Mouse (Mus musculus) MEL (cell line): ENCODE data around the gene Efemp1. TPM values are rescaled to one million over a fixed set of nuclear protein-coding genes. Genes with fewer than 3 reads are reported as not detected.

Experiments used
- DNase-seq: peaks from one replicate; pipeline ENCODE4 v3.0.0; 2011; ENCODE audit warnings: low read depth, low spot score
- H3K27ac ChIP-seq: 2 replicates; pipeline ENCODE4 v1.5.1; 2012; ENCODE audit warnings: low read depth, mild to moderate bottlenecking, control low read depth, low read length, moderate library complexity; ENCODE audit not compliant: control insufficient read depth
- H3K27me3 ChIP-seq, 2 experiments: fragments of 150-350 bp in 1 of 2; sonication (generic) in 1 of 2; 2 replicates each; pipeline ENCODE4 v1.6.1; 2012; ENCODE audit warnings: low read length in 2 of 2, mild to moderate bottlenecking in 2 of 2, improper control_type of control experiment in 1 of 2, moderate library complexity in 1 of 2; ENCODE audit not compliant: insufficient read depth in 2 of 2, control insufficient read depth in 1 of 2
- H3K36me3 ChIP-seq, 2 experiments: 2 replicates each; pipeline ENCODE4 v1.6.1; 2012 to 2014; ENCODE audit warnings: low read length in 2 of 2, improper control_type of control experiment in 1 of 2, inconsistent platforms in 1 of 2, mild to moderate bottlenecking in 1 of 2; ENCODE audit not compliant: insufficient read depth in 2 of 2, control insufficient read depth in 1 of 2
- H3K4me1 ChIP-seq, 2 experiments: fragments of 150-350 bp in 1 of 2; sonication (generic) in 1 of 2; 2 replicates each; pipeline ENCODE4 v1.6.1; 2012; ENCODE audit warnings: low read length in 2 of 2, improper control_type of control experiment in 1 of 2, mild to moderate bottlenecking in 1 of 2; ENCODE audit not compliant: insufficient read depth in 2 of 2, control insufficient read depth in 1 of 2
- H3K4me3 ChIP-seq, 2 experiments: fragments of 150-350 bp in 1 of 2; sonication (generic) in 1 of 2; 2 replicates each; pipeline ENCODE4 v1.5.1; 2012; ENCODE audit warnings: low read depth in 2 of 2, low read length in 2 of 2, mild to moderate bottlenecking in 2 of 2, moderate library complexity in 2 of 2, control low read depth in 1 of 2, improper control_type of control experiment in 1 of 2; ENCODE audit not compliant: control insufficient read depth in 1 of 2, insufficient read depth in 1 of 2
- H3K79me2 ChIP-seq: 2 replicates; pipeline ENCODE4 v1.6.1; 2012; ENCODE audit warnings: mild to moderate bottlenecking, low read length, moderate library complexity; ENCODE audit not compliant: control insufficient read depth, poor library complexity, insufficient read depth
- H3K9ac ChIP-seq: 2 replicates; pipeline ENCODE4 v1.6.1; 2012; ENCODE audit warnings: low read depth, mild to moderate bottlenecking, control low read depth, low read length, moderate library complexity; ENCODE audit not compliant: control insufficient read depth, poor library complexity, severe bottlenecking
- H3K9me3 ChIP-seq: fragments of 150-350 bp; sonication (generic); replicated peaks from 2 replicates; pipeline ENCODE4 v1.6.1; 2012; ENCODE audit warnings: mild to moderate bottlenecking, low read length, improper control_type of control experiment, moderate library complexity; ENCODE audit not compliant: insufficient read depth
- BHLHE40 ChIP-seq: IDR thresholded peaks from 2 replicates; pipeline ENCODE4 v1.6.1; 2012; ENCODE audit warnings: low read depth, mild to moderate bottlenecking, inconsistent platforms, low read length, improper control_type of control experiment, borderline replicate concordance
- CHD2 ChIP-seq: IDR thresholded peaks from 2 replicates; pipeline ENCODE4 v1.6.1; 2011; ENCODE audit warnings: low read length, improper control_type of control experiment
- CTCF ChIP-seq, 3 experiments: IDR thresholded peaks in 2 of 3; conservative IDR thresholded peaks in 1 of 3; 2 replicates each; pipeline ENCODE4 v1.5.1; 2011 to 2012; ENCODE audit warnings: low read length in 3 of 3, low read depth in 2 of 3, mild to moderate bottlenecking in 2 of 3, improper control_type of control experiment in 1 of 3, inconsistent platforms in 1 of 3, mixed read lengths in 1 of 3, moderate library complexity in 1 of 3; ENCODE audit not compliant: control insufficient read depth in 1 of 3, insufficient read depth in 1 of 3, poor library complexity in 1 of 3, severe bottlenecking in 1 of 3
- ELF1 ChIP-seq: IDR thresholded peaks from 2 replicates; pipeline ENCODE4 v1.6.1; 2014; ENCODE audit warnings: low read depth, mild to moderate bottlenecking, inconsistent platforms, low read length, improper control_type of control experiment, moderate library complexity
- ETS1 ChIP-seq: IDR thresholded peaks from 2 replicates; pipeline ENCODE4 v1.6.1; 2012; ENCODE audit warnings: low read depth, mild to moderate bottlenecking, inconsistent platforms, low read length, improper control_type of control experiment, moderate library complexity
- GABPA ChIP-seq: IDR thresholded peaks from 2 replicates; pipeline ENCODE4 v1.6.1; 2012; ENCODE audit warnings: low read depth, mild to moderate bottlenecking, inconsistent platforms, low read length, improper control_type of control experiment, moderate library complexity
- HCFC1 ChIP-seq: IDR thresholded peaks from 2 replicates; pipeline ENCODE4 v1.6.1; 2012; ENCODE audit warnings: low read depth, mild to moderate bottlenecking, inconsistent platforms, low read length, improper control_type of control experiment, moderate library complexity
- KAT2A ChIP-seq: conservative IDR thresholded peaks from 2 replicates; pipeline ENCODE4 v1.6.1; 2012; ENCODE audit warnings: low read depth, low read length, improper control_type of control experiment, inconsistent platforms
- MAX ChIP-seq: IDR thresholded peaks from 2 replicates; pipeline ENCODE4 v1.6.1; 2011; ENCODE audit warnings: low read length, improper control_type of control experiment
- MAZ ChIP-seq: IDR thresholded peaks from 2 replicates; pipeline ENCODE4 v1.6.1; 2012; ENCODE audit warnings: low read depth, mild to moderate bottlenecking, inconsistent platforms, low read length, improper control_type of control experiment
- MEF2A ChIP-seq: IDR thresholded peaks from 2 replicates; pipeline ENCODE4 v1.6.1; 2014; ENCODE audit warnings: low read depth, mild to moderate bottlenecking, inconsistent platforms, low read length, improper control_type of control experiment; ENCODE audit not compliant: poor library complexity, insufficient replicate concordance, severe bottlenecking; ENCODE audit errors: extremely low read depth
- MXI1 ChIP-seq: IDR thresholded peaks from 2 replicates; pipeline ENCODE4 v1.6.1; 2011; ENCODE audit warnings: mild to moderate bottlenecking, low read depth, low read length, improper control_type of control experiment
- NRF1 ChIP-seq: IDR thresholded peaks from 2 replicates; pipeline ENCODE4 v1.6.1; 2014; ENCODE audit warnings: low read depth, mild to moderate bottlenecking, inconsistent platforms, low read length, improper control_type of control experiment, moderate library complexity; ENCODE audit not compliant: poor library complexity, insufficient read depth, severe bottlenecking
- POLR2AphosphoS2 ChIP-seq: IDR thresholded peaks from 2 replicates; pipeline ENCODE4 v1.6.1; 2011; ENCODE audit warnings: low read length, improper control_type of control experiment
- RCOR1 ChIP-seq: IDR thresholded peaks from 2 replicates; pipeline ENCODE4 v1.6.1; 2012; ENCODE audit warnings: low read depth, mild to moderate bottlenecking, inconsistent platforms, low read length, improper control_type of control experiment
- SMC3 ChIP-seq: IDR thresholded peaks from 2 replicates; pipeline ENCODE4 v1.6.1; 2011; ENCODE audit warnings: low read depth, low read length, improper control_type of control experiment
- UBTF ChIP-seq: IDR thresholded peaks from 2 replicates; pipeline ENCODE4 v1.6.1; 2012; ENCODE audit warnings: low read depth, mild to moderate bottlenecking, inconsistent platforms, low read length, improper control_type of control experiment, moderate library complexity, borderline replicate concordance; ENCODE audit not compliant: insufficient read depth
- USF1 ChIP-seq: IDR thresholded peaks from 2 replicates; pipeline ENCODE4 v1.6.1; 2014; ENCODE audit warnings: low read depth, mild to moderate bottlenecking, inconsistent platforms, low read length, improper control_type of control experiment, moderate library complexity
- USF2 ChIP-seq, 2 experiments: IDR thresholded peaks; 2 replicates each; pipeline ENCODE4 v1.6.1; 2011 to 2012; ENCODE audit warnings: improper control_type of control experiment in 2 of 2, low read length in 2 of 2, borderline replicate concordance in 1 of 2, inconsistent platforms in 1 of 2, low read depth in 1 of 2, mild to moderate bottlenecking in 1 of 2; ENCODE audit not compliant: insufficient read depth in 1 of 2
- ZC3H11A ChIP-seq: IDR thresholded peaks from 2 replicates; pipeline ENCODE4 v1.6.1; 2012; ENCODE audit warnings: low read depth, mild to moderate bottlenecking, inconsistent platforms, low read length, improper control_type of control experiment
- ZKSCAN1 ChIP-seq: IDR thresholded peaks from 2 replicates; pipeline ENCODE4 v1.6.1; 2012; ENCODE audit warnings: low read depth, mild to moderate bottlenecking, inconsistent platforms, low read length, improper control_type of control experiment, moderate library complexity
- ZMIZ1 ChIP-seq: IDR thresholded peaks from 2 replicates; pipeline ENCODE4 v1.6.1; 2012; ENCODE audit warnings: low read depth, mild to moderate bottlenecking, inconsistent platforms, low read length, improper control_type of control experiment, moderate library complexity
- ZNF384 ChIP-seq: IDR thresholded peaks from 2 replicates; pipeline ENCODE4 v1.6.1; 2012; ENCODE audit warnings: low read depth, mild to moderate bottlenecking, inconsistent platforms, low read length, improper control_type of control experiment
- polyA plus RNA-seq, 2 experiments: library from polyadenylated mRNA; stranded (reverse) in 1 of 2; unstranded in 1 of 2; fragments of >175 nt in 1 of 2; fragments of >200 nt in 1 of 2; gene quantifications; 2 replicates each; pipeline versions ENCODE4 v1.2.1 to v1.2.4; 2012; ENCODE audit warnings: low replicate concordance in 2 of 2, low read depth in 1 of 2; ENCODE audit not compliant: insufficient read length in 2 of 2, insufficient read depth in 1 of 2, missing spikeins in 1 of 2
- total RNA-seq: library from RNA; depleted of rRNA; stranded (reverse); fragments of 300-350 nt; gene quantifications from 2 replicates; pipeline ENCODE4 v1.2.3, GENCODE M21; 2012

The Efemp1 gene
- total and polyA plus RNA-seq, 3 experiments = not detected

DNA sequence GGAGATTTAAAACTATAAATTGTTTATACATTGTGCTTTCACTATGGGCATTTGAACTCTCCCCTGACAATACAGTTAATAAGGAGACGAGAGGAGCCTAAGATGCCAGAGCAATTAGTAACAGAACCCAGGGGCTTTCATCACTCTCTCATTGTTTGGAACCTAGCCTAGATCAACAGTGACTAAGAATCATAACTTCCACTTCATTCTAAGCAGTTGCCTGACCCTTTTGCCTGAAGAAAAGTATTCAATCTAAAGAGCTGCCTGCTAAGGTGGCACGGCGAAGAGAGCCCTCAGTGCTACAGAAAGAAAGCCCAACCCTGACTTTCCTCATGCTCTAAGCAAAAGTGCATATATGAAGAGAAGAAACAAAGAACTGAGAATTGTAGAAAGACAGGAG, 19.2 kb upstream of the Efemp1 start:
- Histone ChIP-seq H3K79me2 (no peaks in the 10 kb centered on the region), H3K9me3 (no peaks in the 10 kb centered on the region), H3K4me1 (no peaks in the 10 kb centered on the region), H3K27ac (no peak overlapping the region), H3K36me3 (no peaks in the 10 kb centered on the region), H3K27me3 (no peaks in the 10 kb centered on the region), H3K4me3 (no peak overlapping the region), H3K9ac (no peak overlapping the region)
- TF ChIP-seq MAZ (no peak), MAX (no peak), UBTF (no peak), USF1 (no peak), GABPA (no peak), HCFC1 (no peak), ETS1 (no peak), KAT2A (no peak), ZKSCAN1 (no peak), NRF1 (no peak), ELF1 (no peak), MXI1 (no peak), MEF2A (no peak), USF2 (IDR thresholded peaks at IDR 0.05; ENCODE audit: borderline replicate concordance in 1 of 2, insufficient read depth in 1 of 2, low read depth in 1 of 2, low read length in 2 of 2) (no peak), RCOR1 (no peak), SMC3 (no peak), CHD2 (no peak), BHLHE40 (no peak), ZC3H11A (no peak)
- no peak for DNase-seq

DNA sequence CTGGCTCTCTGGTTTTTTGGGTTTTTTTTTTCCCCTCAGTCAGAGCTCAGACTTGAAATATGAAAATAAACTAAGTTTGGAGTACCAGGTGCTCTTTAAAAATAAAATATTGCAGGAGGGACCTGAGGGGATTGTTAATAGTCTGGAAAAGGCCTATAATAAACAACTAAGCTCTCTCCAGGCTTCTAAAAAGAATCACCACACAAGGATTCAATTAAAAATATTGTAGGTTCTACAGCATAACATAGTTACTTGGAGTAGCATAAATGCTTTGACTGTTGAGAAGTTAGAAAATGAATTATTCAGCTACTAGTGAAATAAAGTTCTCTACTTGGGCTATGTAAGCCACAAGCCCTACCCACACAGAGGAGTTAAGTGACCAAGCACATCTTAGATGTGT, 17.9 kb upstream of the Efemp1 start:
- no peak overlapping the region for H3K27ac ChIP-seq
- no peaks in the 10 kb centered on the region for H3K9me3 ChIP-seq
- H3K36me3 ChIP-seq = no peaks in the 10 kb centered on the region
- no peaks in the 10 kb centered on the region for H3K79me2 ChIP-seq
- H3K27me3 ChIP-seq = no peaks in the 10 kb centered on the region
- no peak for DNase-seq
- H3K4me1 ChIP-seq = no peaks in the 10 kb centered on the region
- H3K9ac ChIP-seq = no peak overlapping the region
- no peak for TF ChIP-seq POLR2AphosphoS2
- TF ChIP-seq SMC3 = no peak
- TF ChIP-seq ZMIZ1 = no peak
- TF ChIP-seq ZNF384 = no peak
- no peak for TF ChIP-seq HCFC1
- no peak for TF ChIP-seq KAT2A
- no peak for TF ChIP-seq ELF1
- no peak for TF ChIP-seq CTCF (IDR thresholded peaks at IDR 0.05 in 2 of 3, conservative IDR thresholded peaks at IDR 0.05 in 1 of 3; ENCODE audit: control insufficient read depth in 1 of 3, insufficient read depth in 1 of 3, low read depth in 2 of 3, low read length in 3 of 3, poor library complexity in 1 of 3, severe bottlenecking in 1 of 3)
- H3K4me3 ChIP-seq = no peak overlapping the region
